Mouse (Mus musculus): ENCODE data around the gene Gpr12. TPM values are rescaled to one million over a fixed set of nuclear protein-coding genes. Genes with fewer than 3 reads are reported as not detected.

Gene Gpr12
- total RNA-seq (2023) = not detected

DNA sequence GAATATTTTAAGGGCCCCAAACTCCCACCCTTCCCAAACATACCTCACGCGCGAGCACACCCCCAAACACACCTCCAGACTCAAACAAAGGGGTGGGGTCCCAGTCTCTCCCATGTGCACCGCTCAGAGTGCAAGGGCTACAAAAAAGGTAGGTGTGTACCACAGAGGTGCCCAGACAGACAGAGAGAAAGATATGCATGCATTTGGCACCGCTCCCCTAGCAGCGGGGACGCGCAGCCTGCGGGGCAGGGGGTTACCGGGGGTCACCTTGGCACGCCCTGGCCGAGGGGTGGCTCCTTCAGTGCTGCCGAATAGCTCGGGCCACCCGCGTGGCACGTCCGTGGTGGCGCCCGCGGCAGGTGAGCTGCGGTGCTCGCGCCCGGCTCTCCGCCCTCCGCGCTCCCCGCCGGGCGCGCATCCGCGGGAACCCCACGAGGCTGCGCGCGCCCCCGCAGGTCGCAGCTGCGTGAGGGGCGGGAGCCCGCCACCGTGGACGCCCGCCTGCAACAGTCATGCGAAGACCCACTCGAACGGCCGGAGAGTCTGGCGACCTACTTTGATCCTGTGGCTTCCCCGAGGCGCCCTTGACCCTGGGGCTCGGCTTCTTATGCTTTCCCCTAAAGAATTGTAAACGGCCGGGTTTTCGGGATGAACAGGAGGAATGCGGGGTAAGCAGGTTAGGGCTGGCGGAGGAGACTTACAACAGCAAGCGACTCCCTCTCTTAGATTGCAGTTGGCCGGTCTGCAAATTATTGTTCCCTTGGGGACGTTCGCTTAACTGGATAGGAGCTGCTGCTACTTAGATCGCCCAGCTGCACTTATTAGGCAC lies at the start of gene Gpr12:
Gene Gpr12, minus strand, starts transcription at position 762 of the 829 bp plus-strand sequence.

DNA sequence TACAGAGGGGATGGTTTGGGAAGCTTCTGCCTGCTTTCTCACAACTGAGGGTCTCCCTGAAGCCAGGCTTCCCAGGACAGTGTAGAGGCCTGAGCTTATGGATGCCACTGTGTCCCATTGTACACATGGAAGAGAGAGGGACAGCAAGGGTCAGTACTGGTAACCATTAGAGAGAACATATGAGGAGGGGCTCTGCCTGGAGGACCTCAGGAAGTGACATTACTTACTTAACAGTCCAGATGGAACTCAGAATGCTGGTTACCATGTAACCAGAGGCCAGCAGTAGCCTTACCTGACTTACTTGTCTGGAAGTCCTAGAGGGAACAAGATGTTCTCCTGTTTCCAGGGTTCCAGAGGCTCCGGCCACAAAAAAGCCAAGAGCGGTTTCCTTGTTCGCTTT lies 29.2 kb downstream of the Gpr12 start, which contains the start of gene Gm3415:
Gene Gm3415, plus strand, starts transcription at position 301 of the 400 bp plus-strand sequence.

GRCm38 (mm10) chr5:146537347-146537746 lies 47.7 kb downstream of the Gpr12 start, which contains the start of gene Gm3409:
Gm3409 (plus strand) TSS chr5:146537647.

Other genes starting within 250 kb of the Gpr12 start
- not detected for gene Wasf3, start 200.3 kb downstream of the Gpr12 start, total RNA-seq (2023)
- not detected for gene Gm6408, start 103.3 kb downstream of the Gpr12 start, total RNA-seq (2023)
- gene Gm6370, start 93.9 kb downstream of the Gpr12 start, total RNA-seq (2023) = not detected
- not detected for gene 4930449I24Rik, start 82.8 kb downstream of the Gpr12 start, total RNA-seq (2023)
- not detected for gene Gm3402, start 71.1 kb downstream of the Gpr12 start, total RNA-seq (2023)
- gene Gm3404, start 59.4 kb downstream of the Gpr12 start, total RNA-seq (2023) = not detected
- not detected for gene Gm3409, start 47.6 kb downstream of the Gpr12 start, total RNA-seq (2023)
- not detected for gene Gm3415, start 29.1 kb downstream of the Gpr12 start, total RNA-seq (2023)
- gene Usp12, start 209.8 kb upstream of the Gpr12 start, total RNA-seq (2023) = 10 to 100 TPM; 36.1 to 41.9 TPM
- 100 to 1,000 TPM; 786 to 850 TPM for gene Rpl21, start 247.7 kb upstream of the Gpr12 start, total RNA-seq (2023)

Data from T-cell, adult 66 days (primary cell).